Mouse (Mus musculus): ENCODE measurements around the gene Hexim1. TPM values are rescaled to one million over a fixed set of nuclear protein-coding genes. Genes with fewer than 3 reads are reported as not detected.

The Hexim1 gene
- total RNA-seq (2022), result 10 to 100 TPM; 15.1 to 25.6 (median 18.7) TPM

GRCm38 (mm10) chr11:103116008-103116818 lies at the start of gene Hexim1:
Hexim1 (plus strand) TSS chr11:103116231.
- DNase-seq (ENCODE audit: low spot score in 2 of 2), result peak; percentile 99 to 100

GRCm38 (mm10) chr11:103067051-103067361 lies 49.0 kb upstream of the Hexim1 start:
- DNase-seq (ENCODE audit: low spot score in 2 of 2), result no peak

GRCm38 (mm10) chr11:103067457-103068001 lies 48.5 kb upstream of the Hexim1 start:
- peak; percentile 83 to 92 for DNase-seq (ENCODE audit: low spot score in 2 of 2)

GRCm38 (mm10) chr11:103068272-103068671 lies 47.8 kb upstream of the Hexim1 start:
- DNase-seq (ENCODE audit: low spot score in 2 of 2), result no peak

GRCm38 (mm10) chr11:103068884-103069283 lies 47.1 kb upstream of the Hexim1 start:
- no peak for DNase-seq (ENCODE audit: low spot score in 2 of 2)

GRCm38 (mm10) chr11:103069731-103070130 lies 46.3 kb upstream of the Hexim1 start:
- peak in 1 of 2 experiments; percentile 3 for DNase-seq (ENCODE audit: low spot score in 2 of 2)

- DNase-seq (ENCODE audit: low spot score in 2 of 2), result peak; percentile 2 to 4
Observed at GRCm38 (mm10) chr11:103070322-103070880, 45.6 kb upstream of the Hexim1 start.

GRCm38 (mm10) chr11:103073671-103074070 lies 42.4 kb upstream of the Hexim1 start:
- DNase-seq (ENCODE audit: low spot score in 2 of 2), result peak in 1 of 2 experiments; percentile 4

- DNase-seq (ENCODE audit: low spot score in 2 of 2), result no peak
Observed at GRCm38 (mm10) chr11:103074121-103074650, 41.8 kb upstream of the Hexim1 start.

GRCm38 (mm10) chr11:103074796-103075323 lies 41.2 kb upstream of the Hexim1 start:
- no peak for DNase-seq (ENCODE audit: low spot score in 2 of 2)

- DNase-seq (ENCODE audit: low spot score in 2 of 2), result no peak
Observed at GRCm38 (mm10) chr11:103076010-103076409, 40.0 kb upstream of the Hexim1 start.

GRCm38 (mm10) chr11:103076581-103076980 lies 39.5 kb upstream of the Hexim1 start:
- no peak for DNase-seq (ENCODE audit: low spot score in 2 of 2)

GRCm38 (mm10) chr11:103078131-103078530 lies 37.9 kb upstream of the Hexim1 start:
- no peak for DNase-seq (ENCODE audit: low spot score in 2 of 2)

GRCm38 (mm10) chr11:103080323-103081091 lies 35.5 kb upstream of the Hexim1 start:
- no peak for DNase-seq (ENCODE audit: low spot score in 2 of 2)

- no peak for DNase-seq (ENCODE audit: low spot score in 2 of 2)
Observed at GRCm38 (mm10) chr11:103081631-103082030, 34.4 kb upstream of the Hexim1 start.

- DNase-seq (ENCODE audit: low spot score in 2 of 2), result no peak
Observed at GRCm38 (mm10) chr11:103093306-103093705, 22.7 kb upstream of the Hexim1 start.

- DNase-seq (ENCODE audit: low spot score in 2 of 2), result no peak
Observed at GRCm38 (mm10) chr11:103093862-103094833, 21.9 kb upstream of the Hexim1 start.

- no peak for DNase-seq (ENCODE audit: low spot score in 2 of 2)
Observed at GRCm38 (mm10) chr11:103095107-103095670, 20.8 kb upstream of the Hexim1 start.

- DNase-seq (ENCODE audit: low spot score in 2 of 2), result no peak
Observed at GRCm38 (mm10) chr11:103095801-103096200, 20.2 kb upstream of the Hexim1 start.

All from gastrocnemius, adult 8-10 months (tissue).